Mouse (Mus musculus) ES-E14 (cell line): ENCODE measurements around the gene Ndufs2.

Experiments used
- CHD2 ChIP-seq: IDR thresholded peaks from 2 replicates; pipeline ENCODE4 v1.6.1; 2014; ENCODE audit warnings: mild to moderate bottlenecking, low read depth, low read length, inconsistent platforms
- MAFK ChIP-seq: IDR thresholded peaks from 2 replicates; pipeline ENCODE4 v1.6.1; 2014; ENCODE audit warnings: mild to moderate bottlenecking, low read depth, low read length, inconsistent platforms; ENCODE audit not compliant: insufficient read depth
- ZNF384 ChIP-seq: IDR thresholded peaks from 2 replicates; pipeline ENCODE4 v1.6.1; 2012; ENCODE audit warnings: low read depth, low read length, inconsistent platforms

GRCm38 (mm10) chr1:171193093-171193840 is 57.9 kb downstream of the Ndufs2 start:
- TF ChIP-seq ZNF384 (no peak), CHD2 (no peak), MAFK (no peak)
